Mouse (Mus musculus) forebrain, embryonic 14.5 days (tissue): ENCODE results near the gene BC029722. TPM values are rescaled to one million over a fixed set of nuclear protein-coding genes. Genes with fewer than 3 reads are reported as not detected.

Experiments
- ATAC-seq: fragments of 200-750 bp; cut with Nextera tagmentation; 2 replicates; pipeline ENCODE4 v1.8.0; 2017; ENCODE audit warnings: mild to moderate bottlenecking, moderate library complexity
- DNase-seq: peaks from one replicate; pipeline ENCODE4 v3.0.0-alpha.2; 2015; ENCODE audit warnings: low spot score
- H3K27ac ChIP-seq: fragments of 300-500 bp; sonication (generic); 2 replicates; pipeline ENCODE4 v1.5.1; 2014; ENCODE audit warnings: low read depth, mild to moderate bottlenecking, control low read depth, low read length, moderate library complexity
- H3K27me3 ChIP-seq: fragments of 300-500 bp; sonication (generic); replicated peaks from 2 replicates; pipeline ENCODE4 v1.6.1; 2014; ENCODE audit warnings: low read length, control low read depth, mixed read lengths; ENCODE audit not compliant: control insufficient read depth, insufficient read depth
- H3K36me3 ChIP-seq: fragments of 300-500 bp; sonication (generic); 2 replicates; pipeline ENCODE4 v1.6.1; 2014; ENCODE audit warnings: low read length, control low read depth; ENCODE audit not compliant: control insufficient read depth, insufficient read depth
- H3K4me1 ChIP-seq: fragments of 300-500 bp; sonication (generic); 2 replicates; pipeline ENCODE4 v1.6.1; 2014; ENCODE audit warnings: antibody characterized with exemption, low read length, control low read depth; ENCODE audit not compliant: control insufficient read depth, insufficient read depth
- H3K4me2 ChIP-seq: fragments of 300-500 bp; sonication (generic); 2 replicates; pipeline ENCODE4 v1.6.1; 2014; ENCODE audit warnings: mild to moderate bottlenecking, control low read depth, low read length
- H3K4me3 ChIP-seq: fragments of 300-500 bp; sonication (generic); 2 replicates; pipeline ENCODE4 v1.5.1; 2014; ENCODE audit warnings: low read depth, low read length, control low read depth
- H3K9ac ChIP-seq: fragments of 300-500 bp; sonication (generic); 2 replicates; pipeline ENCODE4 v1.6.1; 2014; ENCODE audit warnings: mild to moderate bottlenecking, low read length, control low read depth, moderate library complexity
- H3K9me3 ChIP-seq: fragments of 300-500 bp; sonication (generic); replicated peaks from 2 replicates; pipeline ENCODE4 v1.6.1; 2016; ENCODE audit warnings: low read length, control low read depth, mixed read lengths; ENCODE audit not compliant: control insufficient read depth
- WGBS: fragments of 180-500 bp; shearing (Covaris S2); extraction: QIAGEN DNeasy Blood & Tissue Kit; methylation state at CpG from one replicate; pipeline ENCODE4 v1.1.7; 2014; 5-methylcytosine and 5-hydroxymethylcytosine counted together
- polyA plus RNA-seq: library from polyadenylated mRNA; unstranded; fragments of >200 nt; fragmentation: Nextera tagmentation; extraction: Ambion mirVana; gene quantifications from 2 replicates; pipeline ENCODE4 v1.2.1, GENCODE M21; 2014

BC029722 gene
- polyA plus RNA-seq, 1 experiment from 2014 or later = 24.0 TPM

- 64% methylated on average over 6 of the region's 6 CpGs for WGBS
- H3K27ac ChIP-seq = no peak overlapping the region
Observed at GRCm38 (mm10) chr2:155778004-155778403, 41.2 kb downstream of the BC029722 start.

GRCm38 (mm10) chr2:155777688-155777985, 41.6 kb downstream of the BC029722 start:
- peaks cover 2% of the 10 kb centered on the region; the same call in 1 of the 2 replicates for H3K4me1 ChIP-seq
- ATAC-seq (no peak), DNase-seq (no peak)
- H3K27ac ChIP-seq = no peak overlapping the region
- no peak overlapping the region for H3K4me2 ChIP-seq
- H3K36me3 ChIP-seq = no peaks in the 10 kb centered on the region
- peaks cover 6% of the 10 kb centered on the region for H3K27me3 ChIP-seq
- no peak overlapping the region for H3K9ac ChIP-seq
- 77% methylated on average over 4 of the region's 4 CpGs for WGBS
- H3K9me3 ChIP-seq = no peaks in the 10 kb centered on the region
- H3K4me3 ChIP-seq = no peak overlapping the region

More at GRCm38 (mm10) chr2:155778004-155778403, 41.2 kb downstream of the BC029722 start:
- Histone ChIP-seq H3K4me3 (no peak overlapping the region), H3K4me1 (peaks cover 2% of the 10 kb centered on the region; the same call in 1 of the 2 replicates), H3K36me3 (no peaks in the 10 kb centered on the region), H3K9ac (no peak overlapping the region), H3K9me3 (no peaks in the 10 kb centered on the region), H3K4me2 (no peak overlapping the region), H3K27me3 (peaks cover 6% of the 10 kb centered on the region)
- DNase-seq (no peak), ATAC-seq (no peak)

- ATAC-seq = no peak
- 0 out of 2 replicates have a peak overlapping the region, but pooled peaks have one; percentile 79 for H3K4me2 ChIP-seq
- H3K9me3 ChIP-seq = no peaks in the 10 kb centered on the region
- no peak for DNase-seq
- H3K36me3 ChIP-seq = no peaks in the 10 kb centered on the region
- H3K9ac ChIP-seq = no peak overlapping the region
- H3K27ac ChIP-seq = no peak overlapping the region
- 71% methylated on average over 10 of the region's 10 CpGs for WGBS
- H3K4me3 ChIP-seq = no peak overlapping the region; the same call in 1 of the 2 replicates
- H3K27me3 ChIP-seq = peaks cover 6% of the 10 kb centered on the region
- H3K4me1 ChIP-seq = peaks cover 2% of the 10 kb centered on the region; the same call in 1 of the 2 replicates
Observed at GRCm38 (mm10) chr2:155776824-155777687, 42.2 kb downstream of the BC029722 start.

GRCm38 (mm10) chr2:155775685-155776263, 43.5 kb downstream of the BC029722 start:
- Histone ChIP-seq H3K27ac (peak overlapping the region; percentile 74), H3K4me3 (peak overlapping the region; percentile 62), H3K27me3 (peaks cover 6% of the 10 kb centered on the region), H3K36me3 (no peaks in the 10 kb centered on the region), H3K9me3 (no peaks in the 10 kb centered on the region), H3K4me2 (peak overlapping the region; percentile 79), H3K9ac (peak overlapping the region; percentile 87), H3K4me1 (peaks cover 2% of the 10 kb centered on the region; the same call in 1 of the 2 replicates)
- ATAC-seq (peak; percentile 81), DNase-seq (peak; percentile 69)
- under 1% methylated on average over 43 of the region's 44 CpGs for WGBS

- peaks cover 2% of the 10 kb centered on the region; the same call in 1 of the 2 replicates for H3K4me1 ChIP-seq
- H3K36me3 ChIP-seq = no peaks in the 10 kb centered on the region
- DNase-seq = peak; percentile 31
- H3K9ac ChIP-seq = peak within 1 kb of the TSS; percentile 87
- peak within 1 kb of the TSS; percentile 74 for H3K27ac ChIP-seq
- ATAC-seq = peak; percentile 43; the same call in 1 of the 2 replicates
- peaks cover 6% of the 10 kb centered on the region for H3K27me3 ChIP-seq
- no peaks in the 10 kb centered on the region for H3K9me3 ChIP-seq
- H3K4me2 ChIP-seq = peak within 1 kb of the TSS; percentile 79
- peak within 1 kb of the TSS; percentile 62 for H3K4me3 ChIP-seq
- 2% methylated on average over 55 of the region's 100 CpGs for WGBS
Observed at GRCm38 (mm10) chr2:155774927-155775684, 44.1 kb downstream of the BC029722 start, which contains the start of gene Mmp24. Gene Mmp24, plus strand, starts transcription at chr2:155775342.

- DNase-seq (no peak), ATAC-seq (no peak)
- peaks cover 6% of the 10 kb centered on the region for H3K27me3 ChIP-seq
- peak overlapping the region; percentile 42 for H3K4me3 ChIP-seq
- peaks cover 2% of the 10 kb centered on the region; the same call in 1 of the 2 replicates for H3K4me1 ChIP-seq
- no peak overlapping the region for H3K27ac ChIP-seq
- no peaks in the 10 kb centered on the region for H3K36me3 ChIP-seq
- 58% methylated on average over 11 of the region's 11 CpGs for WGBS
- no peaks in the 10 kb centered on the region for H3K9me3 ChIP-seq
- peak overlapping the region; percentile 79 for H3K4me2 ChIP-seq
- H3K9ac ChIP-seq = peak overlapping the region; percentile 87
Observed at GRCm38 (mm10) chr2:155774261-155774926, 44.8 kb downstream of the BC029722 start.

GRCm38 (mm10) chr2:155773664-155774063, 45.6 kb downstream of the BC029722 start:
- no peak overlapping the region for H3K9ac ChIP-seq
- ATAC-seq (no peak), DNase-seq (no peak)
- no peak overlapping the region for H3K4me2 ChIP-seq
- peaks cover 6% of the 10 kb centered on the region for H3K27me3 ChIP-seq
- WGBS = 67% methylated on average over 4 of the region's 4 CpGs
- H3K4me1 ChIP-seq = 0 out of 2 replicates have a peak, but pooled peaks cover 2% of the 10 kb centered on the region
- no peaks in the 10 kb centered on the region for H3K36me3 ChIP-seq
- no peak overlapping the region for H3K27ac ChIP-seq
- H3K9me3 ChIP-seq = no peaks in the 10 kb centered on the region
- H3K4me3 ChIP-seq = no peak overlapping the region
